Mouse (Mus musculus): ENCODE measurements around the gene Aak1. TPM values are rescaled to one million over a fixed set of nuclear protein-coding genes. Genes with fewer than 3 reads are reported as not detected.

Gene Aak1
- total and polyA plus RNA-seq, 2 experiments from 2014 or later: 9.2 to 46.7 TPM

DNA sequence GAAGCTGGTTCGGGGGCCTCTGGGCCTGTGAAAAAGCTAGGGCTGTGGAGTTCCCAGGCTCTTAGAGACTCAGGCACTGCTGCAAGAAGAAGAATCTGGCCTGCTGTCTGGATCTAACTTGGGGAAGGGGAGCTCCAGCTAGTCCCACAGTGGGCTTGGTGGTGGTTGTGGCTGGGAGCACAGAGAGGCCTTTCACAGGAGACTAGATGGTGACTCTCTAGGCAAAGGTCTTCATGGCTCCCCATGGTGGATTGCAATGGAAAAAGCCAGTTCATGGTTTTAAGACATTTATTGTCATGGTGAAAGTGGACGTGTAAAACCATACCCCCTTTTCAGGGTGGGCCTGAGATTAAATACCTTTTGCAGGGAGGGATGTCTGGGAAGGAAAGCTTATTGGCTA is 10.2 kb upstream of the Aak1 start:
- no peaks in the 10 kb centered on the region for H3K27me3 ChIP-seq (ENCODE audit: control insufficient read depth, insufficient read depth, low read length)
- no peak overlapping the region for H3K4me2 ChIP-seq (ENCODE audit: low read depth, low read length)
- no peaks in the 10 kb centered on the region for H3K36me3 ChIP-seq (replicated peaks; ENCODE audit: control insufficient read depth, insufficient read depth, low read length)
- WGBS: 76% methylated on average over 2 of the region's 2 CpGs
- DNase-seq (ENCODE audit: low spot score): no peak
- no peak overlapping the region for H3K4me3 ChIP-seq (ENCODE audit: low read depth, low read length)
- H3K9me3 ChIP-seq (replicated peaks; ENCODE audit: control insufficient read depth, low read length): 0 out of 2 replicates have a peak, but pooled peaks cover 4% of the 10 kb centered on the region
- no peak overlapping the region for H3K9ac ChIP-seq (replicated peaks; ENCODE audit: low read depth, low read length)
- no peak for ATAC-seq (ENCODE audit: insufficient read depth, low read depth)
- H3K27ac ChIP-seq (ENCODE audit: low read depth): no peak overlapping the region
- TF ChIP-seq EP300 (IDR thresholded peaks at IDR 0.05; ENCODE audit: low read depth) (no peak), CTCF (IDR thresholded peaks at IDR 0.05; ENCODE audit: low read depth) (no peak)
- H3K4me1 ChIP-seq (ENCODE audit: control insufficient read depth, insufficient read depth): no peaks in the 10 kb centered on the region

DNA sequence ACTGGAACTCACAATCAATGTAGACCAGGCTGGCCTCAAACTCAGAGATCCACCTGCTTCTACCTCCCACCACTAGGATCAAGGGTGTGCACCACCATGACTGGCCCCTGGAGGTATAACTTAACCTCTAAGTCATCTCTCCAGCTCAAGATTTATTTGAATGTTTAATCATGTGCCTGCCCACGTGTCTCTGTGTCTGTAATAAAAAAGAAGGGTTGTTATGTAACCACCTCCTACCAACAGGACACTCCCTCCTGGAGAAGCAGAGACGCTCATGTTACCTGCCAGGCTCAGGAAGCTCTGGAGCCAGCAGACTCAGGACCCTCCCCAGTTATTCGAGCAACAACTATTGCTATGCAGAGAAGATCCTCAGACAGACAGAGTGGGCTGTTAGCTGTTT is 7.4 kb upstream of the Aak1 start:
- no peak for ATAC-seq (ENCODE audit: insufficient read depth, low read depth)
- H3K9ac ChIP-seq (replicated peaks; ENCODE audit: low read depth, low read length): no peak overlapping the region
- TF ChIP-seq CTCF (IDR thresholded peaks at IDR 0.05; ENCODE audit: low read depth): no peak
- TF ChIP-seq EP300 (IDR thresholded peaks at IDR 0.05; ENCODE audit: low read depth): no peak
- WGBS: 62% methylated on average over 3 of the region's 3 CpGs
- H3K27me3 ChIP-seq (ENCODE audit: control insufficient read depth, insufficient read depth, low read length): no peaks in the 10 kb centered on the region
- DNase-seq (ENCODE audit: low spot score): no peak
- H3K4me3 ChIP-seq (ENCODE audit: low read depth, low read length): no peak overlapping the region
- no peaks in the 10 kb centered on the region for H3K4me1 ChIP-seq (ENCODE audit: control insufficient read depth, insufficient read depth)
- H3K27ac ChIP-seq (ENCODE audit: low read depth): no peak overlapping the region
- no peaks in the 10 kb centered on the region for H3K36me3 ChIP-seq (replicated peaks; ENCODE audit: control insufficient read depth, insufficient read depth, low read length)
- no peaks in the 10 kb centered on the region for H3K9me3 ChIP-seq (replicated peaks; ENCODE audit: control insufficient read depth, low read length)
- no peak overlapping the region for H3K4me2 ChIP-seq (ENCODE audit: low read depth, low read length)

- no peaks in the 10 kb centered on the region for H3K36me3 ChIP-seq (replicated peaks; ENCODE audit: control insufficient read depth, insufficient read depth, low read length)
- H3K27me3 ChIP-seq (ENCODE audit: control insufficient read depth, insufficient read depth, low read length): no peaks in the 10 kb centered on the region
- no peak overlapping the region for H3K27ac ChIP-seq (ENCODE audit: low read depth)
- H3K9ac ChIP-seq (replicated peaks; ENCODE audit: low read depth, low read length): no peak overlapping the region
- no peak for ATAC-seq (ENCODE audit: insufficient read depth, low read depth)
- DNase-seq (ENCODE audit: low spot score): no peak
- H3K4me3 ChIP-seq (ENCODE audit: low read depth, low read length): no peak overlapping the region
- H3K4me2 ChIP-seq (ENCODE audit: low read depth, low read length): no peak overlapping the region
- TF ChIP-seq CTCF (IDR thresholded peaks at IDR 0.05; ENCODE audit: low read depth) (no peak), EP300 (IDR thresholded peaks at IDR 0.05; ENCODE audit: low read depth) (no peak)
- H3K9me3 ChIP-seq (replicated peaks; ENCODE audit: control insufficient read depth, low read length): no peaks in the 10 kb centered on the region
- H3K4me1 ChIP-seq (ENCODE audit: control insufficient read depth, insufficient read depth): no peaks in the 10 kb centered on the region
- 74% methylated on average over 3 of the region's 3 CpGs for WGBS
Observed at GRCm38 (mm10) chr6:86843636-86844035, 5.7 kb upstream of the Aak1 start.

GRCm38 (mm10) chr6:86846467-86846866 is 2.9 kb upstream of the Aak1 start:
- 88% methylated on average over 4 of the region's 4 CpGs for WGBS
- ATAC-seq (ENCODE audit: insufficient read depth, low read depth) (no peak), DNase-seq (ENCODE audit: low spot score) (no peak)
- Histone ChIP-seq H3K4me1 (ENCODE audit: control insufficient read depth, insufficient read depth) (peaks cover 8% of the 10 kb centered on the region; the same call in 1 of the 2 replicates), H3K4me3 (ENCODE audit: low read depth, low read length) (no peak overlapping the region), H3K4me2 (ENCODE audit: low read depth, low read length) (no peak overlapping the region), H3K9me3 (replicated peaks; ENCODE audit: control insufficient read depth, low read length) (no peaks in the 10 kb centered on the region), H3K27me3 (ENCODE audit: control insufficient read depth, insufficient read depth, low read length) (no peaks in the 10 kb centered on the region), H3K9ac (replicated peaks; ENCODE audit: low read depth, low read length) (no peak overlapping the region), H3K27ac (ENCODE audit: low read depth) (no peak overlapping the region), H3K36me3 (replicated peaks; ENCODE audit: control insufficient read depth, insufficient read depth, low read length) (no peaks in the 10 kb centered on the region)
- no peak for TF ChIP-seq CTCF (IDR thresholded peaks at IDR 0.05; ENCODE audit: low read depth)
- no peak for TF ChIP-seq EP300 (IDR thresholded peaks at IDR 0.05; ENCODE audit: low read depth)

- Histone ChIP-seq H3K27me3 (ENCODE audit: control insufficient read depth, insufficient read depth, low read length) (no peaks in the 10 kb centered on the region), H3K9me3 (replicated peaks; ENCODE audit: control insufficient read depth, low read length) (no peaks in the 10 kb centered on the region), H3K4me2 (ENCODE audit: low read depth, low read length) (no peak overlapping the region), H3K36me3 (replicated peaks; ENCODE audit: control insufficient read depth, insufficient read depth, low read length) (no peaks in the 10 kb centered on the region), H3K4me1 (ENCODE audit: control insufficient read depth, insufficient read depth) (peaks cover 16% of the 10 kb centered on the region), H3K4me3 (ENCODE audit: low read depth, low read length) (no peak overlapping the region), H3K9ac (replicated peaks; ENCODE audit: low read depth, low read length) (no peak overlapping the region; the same call in 1 of the 2 replicates), H3K27ac (ENCODE audit: low read depth) (no peak overlapping the region)
- DNase-seq (ENCODE audit: low spot score) (no peak), ATAC-seq (ENCODE audit: insufficient read depth, low read depth) (no peak)
- WGBS: 86% methylated on average over 8 of the region's 8 CpGs
- no peak for TF ChIP-seq EP300 (IDR thresholded peaks at IDR 0.05; ENCODE audit: low read depth)
- no peak for TF ChIP-seq CTCF (IDR thresholded peaks at IDR 0.05; ENCODE audit: low read depth)
Observed at GRCm38 (mm10) chr6:86847816-86848215, 1.5 kb upstream of the Aak1 start.

DNA sequence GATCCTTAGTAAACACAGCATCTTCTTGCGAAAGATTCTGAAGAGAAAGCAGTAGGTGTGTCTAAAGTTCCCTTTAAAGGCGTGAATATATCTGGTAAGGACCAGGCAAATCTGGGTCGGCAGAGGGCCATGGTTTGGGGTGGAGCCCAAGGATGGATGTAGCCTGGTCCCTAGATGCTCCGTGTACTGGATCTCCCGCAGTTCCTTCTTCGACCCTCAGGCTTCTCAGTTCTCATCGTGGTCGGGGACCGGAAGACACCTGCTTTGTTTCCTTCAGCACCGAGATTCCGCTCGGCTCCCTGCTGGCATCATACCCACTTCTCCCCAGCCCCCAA is 770 bp upstream of the Aak1 start:
- Histone ChIP-seq H3K27ac (ENCODE audit: low read depth) (peak overlapping the region; percentile 98), H3K9me3 (replicated peaks; ENCODE audit: control insufficient read depth, low read length) (no peaks in the 10 kb centered on the region), H3K4me1 (ENCODE audit: control insufficient read depth, insufficient read depth) (peaks cover 21% of the 10 kb centered on the region), H3K9ac (replicated peaks; ENCODE audit: low read depth, low read length) (peak overlapping the region; percentile 87), H3K27me3 (ENCODE audit: control insufficient read depth, insufficient read depth, low read length) (no peaks in the 10 kb centered on the region), H3K36me3 (replicated peaks; ENCODE audit: control insufficient read depth, insufficient read depth, low read length) (no peaks in the 10 kb centered on the region), H3K4me3 (ENCODE audit: low read depth, low read length) (peak overlapping the region; percentile 86), H3K4me2 (ENCODE audit: low read depth, low read length) (peak overlapping the region; percentile 75)
- under 1% methylated on average over 12 of the region's 12 CpGs for WGBS
- DNase-seq (ENCODE audit: low spot score) (no peak), ATAC-seq (ENCODE audit: insufficient read depth, low read depth) (peak; percentile 3; the same call in 1 of the 2 replicates)
- TF ChIP-seq EP300 (IDR thresholded peaks at IDR 0.05; ENCODE audit: low read depth) (no peak), CTCF (IDR thresholded peaks at IDR 0.05; ENCODE audit: low read depth) (no peak)
